Mouse (Mus musculus) heart, embryonic 12.5 days (tissue): ENCODE data around the gene Nle1. TPM values are rescaled to one million over a fixed set of nuclear protein-coding genes. Genes with fewer than 3 reads are reported as not detected.

Experiments used
- ATAC-seq: fragments of 200-750 bp; cut with Nextera tagmentation; 2 replicates; pipeline ENCODE4 v1.8.0; 2017; ENCODE audit warnings: moderate TSS enrichment, moderate library complexity; ENCODE audit not compliant: insufficient number of reproducible peaks, low FRiP score
- H3K27ac ChIP-seq: fragments of 300-500 bp; sonication (generic); 2 replicates; pipeline ENCODE4 v1.5.1; 2016; ENCODE audit warnings: mild to moderate bottlenecking, moderate library complexity; ENCODE audit not compliant: poor library complexity, severe bottlenecking
- H3K27me3 ChIP-seq: fragments of 300-500 bp; sonication (generic); replicated peaks from 2 replicates; pipeline ENCODE4 v1.6.1; 2016; ENCODE audit warnings: mild to moderate bottlenecking, moderate library complexity
- H3K36me3 ChIP-seq: fragments of 300-500 bp; sonication (generic); 2 replicates; pipeline ENCODE4 v1.6.1; 2016; ENCODE audit warnings: mild to moderate bottlenecking, moderate library complexity
- H3K4me1 ChIP-seq: fragments of 300-500 bp; sonication (generic); replicated peaks from 2 replicates; pipeline ENCODE4 v1.6.1; 2016; ENCODE audit warnings: mild to moderate bottlenecking
- H3K4me2 ChIP-seq: fragments of 300-500 bp; sonication (generic); 2 replicates; pipeline ENCODE4 v1.6.1; 2016; ENCODE audit warnings: mild to moderate bottlenecking, moderate library complexity
- H3K4me3 ChIP-seq: fragments of 300-500 bp; sonication (generic); 2 replicates; pipeline ENCODE4 v1.5.1; 2016; ENCODE audit warnings: mild to moderate bottlenecking
- H3K9ac ChIP-seq: fragments of 300-500 bp; sonication (generic); 2 replicates; pipeline ENCODE4 v1.6.1; 2016; ENCODE audit warnings: mild to moderate bottlenecking, moderate library complexity
- H3K9me3 ChIP-seq: fragments of 300-500 bp; sonication (generic); replicated peaks from 2 replicates; pipeline ENCODE4 v1.6.1; 2016; ENCODE audit warnings: mild to moderate bottlenecking, moderate library complexity
- WGBS: fragments of 180-500 bp; shearing (Covaris S2); methylation state at CpG from one replicate; pipeline ENCODE4 v1.1.7; 2016; 5-methylcytosine and 5-hydroxymethylcytosine counted together
- polyA plus RNA-seq: library from polyadenylated mRNA; unstranded; fragments of >200 nt; fragmentation: Nextera tagmentation; extraction: Ambion mirVana; gene quantifications from 2 replicates; pipeline ENCODE4 v1.2.1, GENCODE M21; 2016

Gene Nle1
- polyA plus RNA-seq, 1 experiment from 2014 or later: 20.0 TPM

DNA sequence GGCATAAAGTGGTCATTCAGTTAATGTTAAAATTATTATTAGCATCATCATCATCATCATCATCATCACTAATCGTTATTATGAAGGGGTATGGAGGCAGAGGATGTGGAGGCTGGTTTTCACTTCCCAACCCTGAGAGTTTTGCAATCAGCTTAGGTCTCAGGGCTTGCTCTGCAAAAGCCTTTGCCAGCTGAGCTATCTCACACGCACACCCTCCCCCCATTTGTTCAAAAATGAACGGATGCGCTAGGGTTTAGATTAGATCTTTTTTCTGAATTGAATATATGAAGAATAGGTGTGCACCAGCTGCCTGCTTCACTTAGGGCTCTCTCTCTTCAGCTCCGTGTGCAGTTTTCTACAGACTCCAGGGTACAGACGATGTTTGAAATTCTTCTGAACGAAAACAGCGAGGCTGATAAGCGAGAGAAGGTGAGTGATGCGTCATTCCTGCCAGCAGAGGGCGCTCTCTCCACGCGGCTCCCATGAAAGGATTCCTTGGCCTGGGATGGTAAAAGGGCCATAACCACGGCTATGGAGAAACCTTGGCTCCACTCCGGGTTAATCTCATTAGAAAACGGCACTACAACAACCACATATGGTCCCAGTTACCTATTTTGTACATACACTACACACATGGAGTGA, 6.6 kb upstream of the Nle1 start:
- Histone ChIP-seq H3K4me2 (peak overlapping the region; percentile 85), H3K4me3 (peak overlapping the region; percentile 30), H3K36me3 (peaks cover 43% of the 10 kb centered on the region), H3K9ac (no peak overlapping the region), H3K9me3 (no peaks in the 10 kb centered on the region), H3K4me1 (peaks cover 45% of the 10 kb centered on the region), H3K27me3 (no peaks in the 10 kb centered on the region), H3K27ac (no peak overlapping the region; the same call in 1 of the 2 replicates)
- WGBS: 8% methylated on average over 16 of the region's 16 CpGs
- no peak for ATAC-seq

DNA sequence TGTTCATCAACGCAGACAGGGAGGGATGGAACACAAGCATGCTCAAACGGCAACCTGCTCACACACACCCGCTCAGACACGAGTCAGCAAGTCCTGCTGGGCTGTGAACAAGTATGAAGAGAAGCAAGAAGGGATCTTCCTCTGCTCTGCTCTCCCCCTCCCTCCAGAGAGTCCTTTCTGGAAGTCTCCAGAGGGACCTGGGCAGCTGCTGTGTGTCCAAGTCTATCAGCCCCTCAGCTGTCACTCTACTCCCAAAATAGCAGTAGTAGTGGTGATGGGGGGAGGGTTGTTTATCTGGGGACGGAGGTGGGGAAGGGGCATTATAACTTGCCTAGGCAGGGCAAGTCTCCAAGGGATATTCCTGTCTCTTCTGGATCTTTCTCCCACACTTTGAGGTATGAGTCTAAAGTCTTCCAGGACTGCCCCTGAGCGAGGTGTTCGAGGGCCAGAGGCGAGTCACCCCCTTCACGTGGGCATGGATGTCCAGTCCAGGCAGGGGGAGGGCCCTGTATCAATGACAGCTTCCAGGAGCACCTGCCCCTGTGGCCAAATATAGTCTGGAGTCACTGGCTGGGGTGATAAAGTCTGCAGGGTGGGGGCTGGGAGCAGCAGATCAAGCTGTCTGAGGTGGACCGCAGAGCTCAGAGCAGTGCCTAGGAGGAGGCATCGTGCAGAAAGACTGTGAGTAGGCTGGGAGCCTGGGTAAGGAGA, 2.6 kb upstream of the Nle1 start:
- ATAC-seq: peak; percentile 81
- WGBS: 16% methylated on average over 11 of the region's 11 CpGs
- Histone ChIP-seq H3K4me2 (peak overlapping the region; percentile 85), H3K9me3 (no peaks in the 10 kb centered on the region), H3K27ac (peak overlapping the region; percentile 99), H3K4me3 (peak overlapping the region; percentile 61), H3K36me3 (peaks cover 18% of the 10 kb centered on the region), H3K27me3 (no peaks in the 10 kb centered on the region), H3K4me1 (peaks cover 61% of the 10 kb centered on the region), H3K9ac (peak overlapping the region; percentile 87)

- no peak for ATAC-seq
- H3K27me3 ChIP-seq: no peaks in the 10 kb centered on the region
- H3K4me1 ChIP-seq: peaks cover 59% of the 10 kb centered on the region
- no peaks in the 10 kb centered on the region for H3K9me3 ChIP-seq
- peak within 1 kb of the TSS; percentile 85 for H3K4me2 ChIP-seq
- H3K36me3 ChIP-seq: peaks cover 19% of the 10 kb centered on the region
- WGBS: 61% methylated on average over 4 of the region's 4 CpGs
- H3K9ac ChIP-seq: peak within 1 kb of the TSS; percentile 87
- peak within 1 kb of the TSS; percentile 61 for H3K4me3 ChIP-seq
- peak within 1 kb of the TSS; percentile 99 for H3K27ac ChIP-seq
These were observed 2.0 kb upstream of the Nle1 start, which contains the start of gene Unc45b for GRCm38 (mm10) chr11:82910250-82910649. Gene Unc45b, plus strand, starts transcription at chr11:82910550.

- H3K4me3 ChIP-seq: peak overlapping the region; percentile 90
- H3K9me3 ChIP-seq: no peaks in the 10 kb centered on the region
- H3K9ac ChIP-seq: peak overlapping the region; percentile 47
- H3K36me3 ChIP-seq: peaks cover 34% of the 10 kb centered on the region
- H3K4me1 ChIP-seq: peaks cover 44% of the 10 kb centered on the region
- no peak overlapping the region for H3K27ac ChIP-seq
- no peaks in the 10 kb centered on the region for H3K27me3 ChIP-seq
- ATAC-seq: no peak
- peak overlapping the region; percentile 81 for H3K4me2 ChIP-seq
- WGBS: 58% methylated on average over 10 of the region's 10 CpGs
These were observed 388 bp upstream of the Nle1 start for GRCm38 (mm10) chr11:82908608-82908989.

DNA sequence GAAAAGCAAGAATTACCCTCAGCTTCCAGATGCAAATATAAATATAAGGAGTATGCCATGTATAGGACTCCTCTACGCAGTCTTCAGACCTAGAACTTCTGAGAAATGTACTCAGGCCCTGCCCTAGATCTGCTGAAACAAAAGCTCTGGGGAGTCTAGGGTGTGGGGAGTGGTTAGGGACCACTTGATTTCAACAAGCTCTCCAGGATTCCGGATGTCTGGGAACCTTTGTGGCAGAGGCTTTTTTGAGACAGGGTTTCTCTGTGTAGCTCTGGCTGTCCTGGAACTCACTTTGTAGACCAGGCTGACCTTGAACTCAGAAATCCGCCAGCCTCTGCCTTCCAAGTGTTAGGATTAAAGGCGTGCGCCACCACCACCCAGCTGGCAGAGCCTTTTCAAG, 2.4 kb downstream of the Nle1 start:
- Histone ChIP-seq H3K4me1 (peaks cover 25% of the 10 kb centered on the region), H3K4me3 (no peak overlapping the region), H3K4me2 (no peak overlapping the region), H3K36me3 (peaks cover 59% of the 10 kb centered on the region), H3K9ac (no peak overlapping the region), H3K27me3 (no peaks in the 10 kb centered on the region), H3K27ac (no peak overlapping the region), H3K9me3 (no peaks in the 10 kb centered on the region)
- WGBS: 92% methylated on average over 5 of the region's 5 CpGs
- no peak for ATAC-seq

- Histone ChIP-seq H3K4me1 (peaks cover 16% of the 10 kb centered on the region), H3K9me3 (no peaks in the 10 kb centered on the region), H3K4me2 (no peak overlapping the region), H3K27me3 (no peaks in the 10 kb centered on the region), H3K36me3 (peaks cover 68% of the 10 kb centered on the region), H3K4me3 (no peak overlapping the region), H3K27ac (no peak overlapping the region), H3K9ac (no peak overlapping the region)
- no peak for ATAC-seq
- WGBS: 59% methylated on average over 8 of the region's 8 CpGs
These were observed 3.3 kb downstream of the Nle1 start for GRCm38 (mm10) chr11:82904952-82905351.

- Histone ChIP-seq H3K4me2 (no peak overlapping the region), H3K4me1 (no peaks in the 10 kb centered on the region), H3K4me3 (no peak overlapping the region), H3K27ac (no peak overlapping the region), H3K27me3 (no peaks in the 10 kb centered on the region), H3K9me3 (no peaks in the 10 kb centered on the region), H3K36me3 (peaks cover 86% of the 10 kb centered on the region), H3K9ac (no peak overlapping the region)
- ATAC-seq: no peak
- WGBS: 95% methylated on average over 20 of the region's 20 CpGs
These were observed 6.5 kb downstream of the Nle1 start for GRCm38 (mm10) chr11:82901606-82902310.

- 90% methylated on average over 5 of the region's 5 CpGs for WGBS
- no peaks in the 10 kb centered on the region for H3K4me1 ChIP-seq
- no peak overlapping the region for H3K4me3 ChIP-seq
- peaks cover 66% of the 10 kb centered on the region for H3K36me3 ChIP-seq
- no peak overlapping the region for H3K9ac ChIP-seq
- H3K9me3 ChIP-seq: no peaks in the 10 kb centered on the region
- H3K27me3 ChIP-seq: no peaks in the 10 kb centered on the region
- no peak for ATAC-seq
- no peak overlapping the region for H3K4me2 ChIP-seq
- no peak overlapping the region for H3K27ac ChIP-seq
These were observed 8.5 kb downstream of the Nle1 start for GRCm38 (mm10) chr11:82899720-82900119.

- 79% methylated on average over 10 of the region's 10 CpGs for WGBS
- ATAC-seq: no peak
- H3K4me3 ChIP-seq: no peak overlapping the region
- H3K9me3 ChIP-seq: no peaks in the 10 kb centered on the region
- H3K4me2 ChIP-seq: no peak overlapping the region
- no peak overlapping the region for H3K27ac ChIP-seq
- H3K36me3 ChIP-seq: peaks cover 44% of the 10 kb centered on the region
- no peaks in the 10 kb centered on the region for H3K27me3 ChIP-seq
- no peaks in the 10 kb centered on the region for H3K4me1 ChIP-seq
- H3K9ac ChIP-seq: no peak overlapping the region
These were observed 10.7 kb downstream of the Nle1 start for GRCm38 (mm10) chr11:82897478-82897877.

DNA sequence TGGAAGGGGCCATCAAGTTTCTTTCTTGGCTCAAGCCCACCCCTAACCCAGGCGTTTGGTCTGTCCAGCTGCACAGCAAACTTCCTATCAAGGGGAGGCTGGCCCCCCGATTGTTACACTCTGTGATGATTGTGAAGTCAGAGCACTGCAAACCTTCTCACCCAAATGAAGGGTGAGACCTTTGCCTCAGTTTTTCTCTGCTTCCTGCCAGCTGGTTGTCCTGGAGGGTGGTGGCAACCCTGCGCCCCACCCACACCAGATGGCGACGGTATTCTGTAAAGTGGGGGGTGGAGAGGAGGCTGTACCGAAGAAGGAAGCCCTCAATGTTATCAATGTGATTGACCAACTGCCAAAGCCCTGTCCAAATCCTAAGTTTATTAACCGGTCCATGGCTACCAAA, 16.3 kb downstream of the Nle1 start, which contains the start of gene Fndc8:
Fndc8 (plus strand) TSS at position 189 of the 400 bp plus-strand sequence.
- WGBS: 44% methylated on average over 7 of the region's 7 CpGs

GRCm38 (mm10) chr11:82890342-82890762, 17.9 kb downstream of the Nle1 start, which contains the start of gene Rad51d:
Gene Rad51d, minus strand, starts transcription at chr11:82890614.
- peak within 1 kb of the TSS; percentile 80 for H3K9ac ChIP-seq
- H3K4me1 ChIP-seq: peaks cover 17% of the 10 kb centered on the region

More for the DNA sequence above, 16.3 kb downstream of the Nle1 start, which contains the start of gene Fndc8:
- Histone ChIP-seq H3K27me3 (no peaks in the 10 kb centered on the region; the same call in 1 of the 2 replicates), H3K4me3 (no peak within 1 kb of the TSS), H3K9me3 (no peaks in the 10 kb centered on the region), H3K9ac (no peak within 1 kb of the TSS), H3K4me1 (peaks cover 17% of the 10 kb centered on the region), H3K27ac (no peak within 1 kb of the TSS), H3K4me2 (no peak within 1 kb of the TSS), H3K36me3 (no peaks in the 10 kb centered on the region)
- no peak for ATAC-seq

More at GRCm38 (mm10) chr11:82890342-82890762, 17.9 kb downstream of the Nle1 start, which contains the start of gene Rad51d:
- WGBS: 0% methylated on average over 26 of the region's 26 CpGs
- no peaks in the 10 kb centered on the region; the same call in 1 of the 2 replicates for H3K27me3 ChIP-seq
- H3K9me3 ChIP-seq: no peaks in the 10 kb centered on the region
- peak; percentile 93 for ATAC-seq
- peak within 1 kb of the TSS; percentile 62 for H3K27ac ChIP-seq
- H3K4me2 ChIP-seq: peak within 1 kb of the TSS; percentile 92
- peak within 1 kb of the TSS; percentile 74 for H3K4me3 ChIP-seq
- no peaks in the 10 kb centered on the region for H3K36me3 ChIP-seq
